Mouse (Mus musculus) MEL (cell line): ENCODE data around the gene Hmga1. TPM values are rescaled to one million over a fixed set of nuclear protein-coding genes. Genes with fewer than 3 reads are reported as not detected.

ENCODE experiments used
- DNase-seq: peaks from one replicate; pipeline ENCODE4 v3.0.0; 2011; ENCODE audit warnings: low read depth, low spot score
- H3K27ac ChIP-seq: 2 replicates; pipeline ENCODE4 v1.5.1; 2012; ENCODE audit warnings: low read depth, mild to moderate bottlenecking, control low read depth, low read length, moderate library complexity; ENCODE audit not compliant: control insufficient read depth
- H3K27me3 ChIP-seq, 2 experiments: fragments of 150-350 bp in 1 of 2; sonication (generic) in 1 of 2; 2 replicates each; pipeline ENCODE4 v1.6.1; 2012; ENCODE audit warnings: low read length in 2 of 2, mild to moderate bottlenecking in 2 of 2, improper control_type of control experiment in 1 of 2, moderate library complexity in 1 of 2; ENCODE audit not compliant: insufficient read depth in 2 of 2, control insufficient read depth in 1 of 2
- H3K36me3 ChIP-seq, 2 experiments: 2 replicates each; pipeline ENCODE4 v1.6.1; 2012 to 2014; ENCODE audit warnings: low read length in 2 of 2, improper control_type of control experiment in 1 of 2, inconsistent platforms in 1 of 2, mild to moderate bottlenecking in 1 of 2; ENCODE audit not compliant: insufficient read depth in 2 of 2, control insufficient read depth in 1 of 2
- H3K4me1 ChIP-seq, 2 experiments: fragments of 150-350 bp in 1 of 2; sonication (generic) in 1 of 2; 2 replicates each; pipeline ENCODE4 v1.6.1; 2012; ENCODE audit warnings: low read length in 2 of 2, improper control_type of control experiment in 1 of 2, mild to moderate bottlenecking in 1 of 2; ENCODE audit not compliant: insufficient read depth in 2 of 2, control insufficient read depth in 1 of 2
- H3K4me3 ChIP-seq, 2 experiments: fragments of 150-350 bp in 1 of 2; sonication (generic) in 1 of 2; 2 replicates each; pipeline ENCODE4 v1.5.1; 2012; ENCODE audit warnings: low read depth in 2 of 2, low read length in 2 of 2, mild to moderate bottlenecking in 2 of 2, moderate library complexity in 2 of 2, control low read depth in 1 of 2, improper control_type of control experiment in 1 of 2; ENCODE audit not compliant: control insufficient read depth in 1 of 2, insufficient read depth in 1 of 2
- H3K79me2 ChIP-seq: 2 replicates; pipeline ENCODE4 v1.6.1; 2012; ENCODE audit warnings: mild to moderate bottlenecking, low read length, moderate library complexity; ENCODE audit not compliant: control insufficient read depth, poor library complexity, insufficient read depth
- H3K9ac ChIP-seq: 2 replicates; pipeline ENCODE4 v1.6.1; 2012; ENCODE audit warnings: low read depth, mild to moderate bottlenecking, control low read depth, low read length, moderate library complexity; ENCODE audit not compliant: control insufficient read depth, poor library complexity, severe bottlenecking
- H3K9me3 ChIP-seq: fragments of 150-350 bp; sonication (generic); replicated peaks from 2 replicates; pipeline ENCODE4 v1.6.1; 2012; ENCODE audit warnings: mild to moderate bottlenecking, low read length, improper control_type of control experiment, moderate library complexity; ENCODE audit not compliant: insufficient read depth
- BHLHE40 ChIP-seq: IDR thresholded peaks from 2 replicates; pipeline ENCODE4 v1.6.1; 2012; ENCODE audit warnings: low read depth, mild to moderate bottlenecking, inconsistent platforms, low read length, improper control_type of control experiment, borderline replicate concordance
- CHD2 ChIP-seq: IDR thresholded peaks from 2 replicates; pipeline ENCODE4 v1.6.1; 2011; ENCODE audit warnings: low read length, improper control_type of control experiment
- CTCF ChIP-seq, 3 experiments: IDR thresholded peaks in 2 of 3; conservative IDR thresholded peaks in 1 of 3; 2 replicates each; pipeline ENCODE4 v1.5.1; 2011 to 2012; ENCODE audit warnings: low read length in 3 of 3, low read depth in 2 of 3, mild to moderate bottlenecking in 2 of 3, improper control_type of control experiment in 1 of 3, inconsistent platforms in 1 of 3, mixed read lengths in 1 of 3, moderate library complexity in 1 of 3; ENCODE audit not compliant: control insufficient read depth in 1 of 3, insufficient read depth in 1 of 3, poor library complexity in 1 of 3, severe bottlenecking in 1 of 3
- E2F4 ChIP-seq: IDR thresholded peaks from 2 replicates; pipeline ENCODE4 v1.6.1; 2011; ENCODE audit warnings: low read depth, low read length, improper control_type of control experiment, borderline replicate concordance
- ETS1 ChIP-seq: IDR thresholded peaks from 2 replicates; pipeline ENCODE4 v1.6.1; 2012; ENCODE audit warnings: low read depth, mild to moderate bottlenecking, inconsistent platforms, low read length, improper control_type of control experiment, moderate library complexity
- GABPA ChIP-seq: IDR thresholded peaks from 2 replicates; pipeline ENCODE4 v1.6.1; 2012; ENCODE audit warnings: low read depth, mild to moderate bottlenecking, inconsistent platforms, low read length, improper control_type of control experiment, moderate library complexity
- GATA1 ChIP-seq: IDR thresholded peaks from 2 replicates; pipeline ENCODE4 v1.6.1; 2011; ENCODE audit warnings: low read depth, low read length, improper control_type of control experiment
- KAT2A ChIP-seq: conservative IDR thresholded peaks from 2 replicates; pipeline ENCODE4 v1.6.1; 2012; ENCODE audit warnings: low read depth, low read length, improper control_type of control experiment, inconsistent platforms
- MAFK ChIP-seq: IDR thresholded peaks from 2 replicates; pipeline ENCODE4 v1.6.1; 2011; ENCODE audit warnings: low read depth, mild to moderate bottlenecking, low read length, improper control_type of control experiment, borderline replicate concordance
- MAX ChIP-seq: IDR thresholded peaks from 2 replicates; pipeline ENCODE4 v1.6.1; 2011; ENCODE audit warnings: low read length, improper control_type of control experiment
- MAZ ChIP-seq: IDR thresholded peaks from 2 replicates; pipeline ENCODE4 v1.6.1; 2012; ENCODE audit warnings: low read depth, mild to moderate bottlenecking, inconsistent platforms, low read length, improper control_type of control experiment
- MEF2A ChIP-seq: IDR thresholded peaks from 2 replicates; pipeline ENCODE4 v1.6.1; 2014; ENCODE audit warnings: low read depth, mild to moderate bottlenecking, inconsistent platforms, low read length, improper control_type of control experiment; ENCODE audit not compliant: poor library complexity, insufficient replicate concordance, severe bottlenecking; ENCODE audit errors: extremely low read depth
- MXI1 ChIP-seq: IDR thresholded peaks from 2 replicates; pipeline ENCODE4 v1.6.1; 2011; ENCODE audit warnings: mild to moderate bottlenecking, low read depth, low read length, improper control_type of control experiment
- MYB ChIP-seq: IDR thresholded peaks from 2 replicates; pipeline ENCODE4 v1.6.1; 2011; ENCODE audit warnings: mild to moderate bottlenecking, low read depth, low read length, improper control_type of control experiment
- MYC ChIP-seq: IDR thresholded peaks from 2 replicates; pipeline ENCODE4 v1.6.1; 2011; ENCODE audit warnings: low read depth, mild to moderate bottlenecking, low read length, improper control_type of control experiment, moderate library complexity
- NELFE ChIP-seq: IDR thresholded peaks from 2 replicates; pipeline ENCODE4 v1.6.1; 2011; ENCODE audit warnings: low read depth, low read length, improper control_type of control experiment
- POLR2A ChIP-seq, 2 experiments: IDR thresholded peaks; 2 replicates each; pipeline ENCODE4 v1.6.1; 2011 to 2012; ENCODE audit warnings: low read length in 2 of 2, mild to moderate bottlenecking in 2 of 2, control low read depth in 1 of 2, improper control_type of control experiment in 1 of 2, low read depth in 1 of 2, moderate library complexity in 1 of 2; ENCODE audit not compliant: control insufficient read depth in 1 of 2, insufficient read depth in 1 of 2, poor library complexity in 1 of 2
- POLR2AphosphoS5 ChIP-seq: IDR thresholded peaks from 2 replicates; pipeline ENCODE4 v1.6.1; 2012; ENCODE audit warnings: low read depth, borderline replicate concordance, mild to moderate bottlenecking, inconsistent platforms, low read length, moderate library complexity, mixed read lengths
- RCOR1 ChIP-seq: IDR thresholded peaks from 2 replicates; pipeline ENCODE4 v1.6.1; 2012; ENCODE audit warnings: low read depth, mild to moderate bottlenecking, inconsistent platforms, low read length, improper control_type of control experiment
- TAL1 ChIP-seq: IDR thresholded peaks from 2 replicates; pipeline ENCODE4 v1.6.1; 2012; ENCODE audit warnings: mild to moderate bottlenecking, inconsistent platforms, low read length, moderate library complexity, mixed read lengths
- TBP ChIP-seq: IDR thresholded peaks from 2 replicates; pipeline ENCODE4 v1.8.0; 2011; ENCODE audit warnings: low read depth, low read length, improper control_type of control experiment
- USF1 ChIP-seq: IDR thresholded peaks from 2 replicates; pipeline ENCODE4 v1.6.1; 2014; ENCODE audit warnings: low read depth, mild to moderate bottlenecking, inconsistent platforms, low read length, improper control_type of control experiment, moderate library complexity
- USF2 ChIP-seq, 2 experiments: IDR thresholded peaks; 2 replicates each; pipeline ENCODE4 v1.6.1; 2011 to 2012; ENCODE audit warnings: improper control_type of control experiment in 2 of 2, low read length in 2 of 2, borderline replicate concordance in 1 of 2, inconsistent platforms in 1 of 2, low read depth in 1 of 2, mild to moderate bottlenecking in 1 of 2; ENCODE audit not compliant: insufficient read depth in 1 of 2
- ZC3H11A ChIP-seq: IDR thresholded peaks from 2 replicates; pipeline ENCODE4 v1.6.1; 2012; ENCODE audit warnings: low read depth, mild to moderate bottlenecking, inconsistent platforms, low read length, improper control_type of control experiment
- ZNF384 ChIP-seq: IDR thresholded peaks from 2 replicates; pipeline ENCODE4 v1.6.1; 2012; ENCODE audit warnings: low read depth, mild to moderate bottlenecking, inconsistent platforms, low read length, improper control_type of control experiment
- polyA plus RNA-seq, 2 experiments: library from polyadenylated mRNA; stranded (reverse) in 1 of 2; unstranded in 1 of 2; fragments of >175 nt in 1 of 2; fragments of >200 nt in 1 of 2; gene quantifications; 2 replicates each; pipeline versions ENCODE4 v1.2.1 to v1.2.4; 2012; ENCODE audit warnings: low replicate concordance in 2 of 2, low read depth in 1 of 2; ENCODE audit not compliant: insufficient read length in 2 of 2, insufficient read depth in 1 of 2, missing spikeins in 1 of 2
- total RNA-seq: library from RNA; depleted of rRNA; stranded (reverse); fragments of 300-350 nt; gene quantifications from 2 replicates; pipeline ENCODE4 v1.2.3, GENCODE M21; 2012

The Hmga1 gene
- total and polyA plus RNA-seq, 3 experiments = 96.0 to 112 TPM; not detected in 1

DNA sequence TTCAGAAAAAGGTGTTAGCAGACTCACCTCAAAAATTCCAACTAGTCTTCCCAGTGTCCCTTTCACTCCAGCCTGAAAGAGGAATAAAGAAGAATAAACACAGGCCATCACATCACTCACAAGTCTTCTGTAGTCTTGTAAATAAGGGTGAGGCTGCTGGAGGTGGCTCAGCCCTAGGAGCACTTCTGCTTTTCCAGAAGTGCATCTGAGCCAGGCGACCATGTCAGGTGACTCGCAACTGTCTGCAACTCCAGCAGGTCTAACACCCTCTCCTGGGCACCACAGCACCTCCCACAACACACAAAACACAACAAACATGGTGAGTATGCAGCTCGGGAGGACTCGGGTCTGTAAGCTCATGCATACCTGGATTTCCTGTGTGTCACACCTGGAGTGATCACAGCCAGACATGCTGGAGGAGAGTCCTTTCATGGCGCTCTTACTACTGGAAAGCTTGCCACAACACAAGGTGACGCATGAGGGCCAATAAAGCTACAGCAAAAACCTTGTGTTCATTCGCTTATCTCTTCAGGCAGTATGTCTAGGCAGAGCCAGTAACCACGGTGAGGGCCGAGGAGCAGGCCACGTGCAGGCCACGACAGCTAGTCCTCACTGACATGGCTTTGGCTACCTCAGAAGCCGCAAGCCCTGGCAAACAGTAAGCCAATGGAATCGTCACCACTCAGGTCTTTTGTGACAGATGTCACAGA is 27.0 kb downstream of the Hmga1 start (continued):
- TF ChIP-seq POLR2AphosphoS5 (no peak), MXI1 (peak; percentile 95), CHD2 (no peak), MEF2A (no peak), MAZ (no peak), MYB (no peak), TBP (no peak), MYC (peak; percentile 68; the same call in 1 of the 2 replicates), GABPA (no peak), GATA1 (0 out of 2 replicates have a peak, but pooled peaks have one; percentile 22), RCOR1 (no peak), USF2 (IDR thresholded peaks at IDR 0.05; ENCODE audit: borderline replicate concordance in 1 of 2, insufficient read depth in 1 of 2, low read depth in 1 of 2, low read length in 2 of 2) (no peak)

GRCm38 (mm10) chr17:27586661-27587060 is 30.4 kb downstream of the Hmga1 start:
- no peak for TF ChIP-seq USF2 (IDR thresholded peaks at IDR 0.05; ENCODE audit: borderline replicate concordance in 1 of 2, insufficient read depth in 1 of 2, low read depth in 1 of 2, low read length in 2 of 2)
- no peak for TF ChIP-seq RCOR1
- TF ChIP-seq MYC = no peak
- no peak for TF ChIP-seq ETS1
- no peak for TF ChIP-seq CHD2
- TF ChIP-seq TAL1 = no peak
- TF ChIP-seq CTCF (IDR thresholded peaks at IDR 0.05 in 2 of 3, conservative IDR thresholded peaks at IDR 0.05 in 1 of 3; ENCODE audit: control insufficient read depth in 1 of 3, insufficient read depth in 1 of 3, low read depth in 2 of 3, low read length in 3 of 3, poor library complexity in 1 of 3, severe bottlenecking in 1 of 3) = no peak
- TF ChIP-seq POLR2AphosphoS5 = no peak
- no peak for TF ChIP-seq NELFE
- TF ChIP-seq POLR2A (IDR thresholded peaks at IDR 0.05; ENCODE audit: control insufficient read depth in 1 of 2, insufficient read depth in 1 of 2, low read depth in 1 of 2, low read length in 2 of 2, poor library complexity in 1 of 2) = no peak
- no peak for TF ChIP-seq ZC3H11A
- TF ChIP-seq BHLHE40 = no peak
- no peak for TF ChIP-seq MAZ
- TF ChIP-seq ZNF384 = no peak
- no peak for TF ChIP-seq E2F4
- no peak for TF ChIP-seq KAT2A
- TF ChIP-seq MAFK = no peak
- no peak for TF ChIP-seq USF1
- TF ChIP-seq MAX = no peak
- no peak for DNase-seq
- Histone ChIP-seq H3K4me3 (no peak overlapping the region), H3K9ac (no peak overlapping the region), H3K36me3 (peaks cover 7 to 32% of the 10 kb centered on the region in 2 experiments), H3K79me2 (peaks cover 2% of the 10 kb centered on the region; the same call in 1 of the 2 replicates), H3K4me1 (peaks cover 22 to 31% of the 10 kb centered on the region in 2 experiments), H3K27ac (no peak overlapping the region), H3K27me3 (no peaks in the 10 kb centered on the region), H3K9me3 (no peaks in the 10 kb centered on the region)
